Mouse (Mus musculus): ENCODE measurements at regions not wholly inside any gene's neighbourhood (a gene's known extent, or its start where the extent isn't known, plus 50 kb on each side); places are given as distances from the start of the nearest gene placed in this dataset.

GRCm38 (mm10) chr17:3037145-3037870 lies 77.5 kb upstream of the Scaf8 start:
- TF ChIP-seq CTCF (IDR thresholded peaks at IDR 0.05; ENCODE audit: low read depth) (no peak), EP300 (IDR thresholded peaks at IDR 0.05; ENCODE audit: low read depth) (no peak)
